Mouse (Mus musculus) kidney, postnatal 36 days (tissue): ENCODE data around the gene Cpa3.
A peak's percentile ranks its signal among the peaks of the same experiment; 100 is the strongest.

Source experiments
- DNase-seq, 2 experiments: peaks; one replicate each; pipeline ENCODE4 v3.0.0; 2021 to 2022; ENCODE audit warnings: mixed read lengths in 2 of 2

Cpa3 gene

GRCm38 (mm10) chr3:20242050-20242449 lies at the start of gene Cpa3:
Cpa3 (minus strand) TSS chr3:20242181.
- no peak for DNase-seq

GRCm38 (mm10) chr3:20291370-20291769 lies 49.4 kb upstream of the Cpa3 start:
- DNase-seq: no peak

GRCm38 (mm10) chr3:20288761-20289160 lies 46.8 kb upstream of the Cpa3 start:
- DNase-seq: no peak

- DNase-seq: no peak
These were observed 39.8 kb upstream of the Cpa3 start for GRCm38 (mm10) chr3:20281796-20282195.

- DNase-seq: no peak
These were observed 33.7 kb upstream of the Cpa3 start, which contains the start of gene Cpb1 for GRCm38 (mm10) chr3:20275633-20276032. Cpb1 (minus strand) TSS chr3:20275733.

GRCm38 (mm10) chr3:20254566-20255479 lies 12.8 kb upstream of the Cpa3 start:
- DNase-seq: peak in 1 of 2 experiments; percentile 1

- no peak for DNase-seq
These were observed 1.9 kb upstream of the Cpa3 start for GRCm38 (mm10) chr3:20243913-20244312.

GRCm38 (mm10) chr3:20239741-20240140 lies 2.2 kb downstream of the Cpa3 start:
- no peak for DNase-seq

- no peak for DNase-seq
These were observed 5.0 kb downstream of the Cpa3 start for GRCm38 (mm10) chr3:20236965-20237364.

GRCm38 (mm10) chr3:20229027-20229426 lies 13.0 kb downstream of the Cpa3 start:
- no peak for DNase-seq

- no peak for DNase-seq
These were observed 16.6 kb downstream of the Cpa3 start for GRCm38 (mm10) chr3:20225429-20225828.

GRCm38 (mm10) chr3:20222926-20223698 lies 18.9 kb downstream of the Cpa3 start:
- no peak for DNase-seq

- no peak for DNase-seq
These were observed 19.8 kb downstream of the Cpa3 start for GRCm38 (mm10) chr3:20222136-20222535.

GRCm38 (mm10) chr3:20198869-20199268 lies 43.1 kb downstream of the Cpa3 start:
- DNase-seq: peak; percentile 33 to 79

- no peak for DNase-seq
These were observed 44.1 kb downstream of the Cpa3 start for GRCm38 (mm10) chr3:20197878-20198277.

GRCm38 (mm10) chr3:20188976-20189675 lies 52.9 kb downstream of the Cpa3 start:
- DNase-seq: no peak

GRCm38 (mm10) chr3:20172394-20172793 lies 69.6 kb downstream of the Cpa3 start:
- no peak for DNase-seq

GRCm38 (mm10) chr3:20167487-20167886 lies 74.5 kb downstream of the Cpa3 start:
- no peak for DNase-seq
